Mouse (Mus musculus) adrenal gland, postnatal 36 days (tissue): ENCODE measurements around the gene Msmb. TPM values are rescaled to one million over a fixed set of nuclear protein-coding genes. Genes with fewer than 3 reads are reported as not detected.
"Not testable (repeated sequence)": the region's sequence is repeated elsewhere in the genome, so short reads cannot be mapped to it uniquely, and the experiment has no call there.

ENCODE experiments used
- DNase-seq, 2 experiments: peaks; one replicate each; pipeline ENCODE4 v3.0.0; 2021; ENCODE audit warnings: mixed read lengths in 1 of 2
- total RNA-seq, 2 experiments: library from RNA; stranded (reverse); gene quantifications; 2 replicates each; pipeline ENCODE4 v1.2.3; 2021

Gene Msmb
- total RNA-seq, 2 experiments from 2014 or later: not detected

DNA sequence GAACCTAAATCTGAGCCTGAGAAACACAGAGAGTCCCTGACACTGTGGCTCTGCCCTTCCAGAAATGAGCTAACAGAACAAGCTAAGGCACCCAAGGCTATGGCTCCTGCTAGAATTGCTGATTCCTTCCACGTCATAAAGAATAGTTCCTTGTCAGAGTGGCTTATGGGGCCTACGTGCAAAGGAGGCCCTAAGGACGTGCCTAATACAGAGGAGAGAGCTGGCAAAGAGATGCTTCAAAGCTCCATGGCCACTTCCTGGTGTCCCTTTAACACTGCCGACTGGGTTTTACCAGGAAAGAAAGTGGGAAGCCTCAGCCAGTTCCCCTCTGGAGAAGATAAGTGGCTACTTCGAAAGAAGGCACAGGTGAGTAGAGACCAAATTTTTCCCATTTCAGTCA is 34.8 kb downstream of the Msmb start:
- not testable (repeated sequence) for DNase-seq

DNA sequence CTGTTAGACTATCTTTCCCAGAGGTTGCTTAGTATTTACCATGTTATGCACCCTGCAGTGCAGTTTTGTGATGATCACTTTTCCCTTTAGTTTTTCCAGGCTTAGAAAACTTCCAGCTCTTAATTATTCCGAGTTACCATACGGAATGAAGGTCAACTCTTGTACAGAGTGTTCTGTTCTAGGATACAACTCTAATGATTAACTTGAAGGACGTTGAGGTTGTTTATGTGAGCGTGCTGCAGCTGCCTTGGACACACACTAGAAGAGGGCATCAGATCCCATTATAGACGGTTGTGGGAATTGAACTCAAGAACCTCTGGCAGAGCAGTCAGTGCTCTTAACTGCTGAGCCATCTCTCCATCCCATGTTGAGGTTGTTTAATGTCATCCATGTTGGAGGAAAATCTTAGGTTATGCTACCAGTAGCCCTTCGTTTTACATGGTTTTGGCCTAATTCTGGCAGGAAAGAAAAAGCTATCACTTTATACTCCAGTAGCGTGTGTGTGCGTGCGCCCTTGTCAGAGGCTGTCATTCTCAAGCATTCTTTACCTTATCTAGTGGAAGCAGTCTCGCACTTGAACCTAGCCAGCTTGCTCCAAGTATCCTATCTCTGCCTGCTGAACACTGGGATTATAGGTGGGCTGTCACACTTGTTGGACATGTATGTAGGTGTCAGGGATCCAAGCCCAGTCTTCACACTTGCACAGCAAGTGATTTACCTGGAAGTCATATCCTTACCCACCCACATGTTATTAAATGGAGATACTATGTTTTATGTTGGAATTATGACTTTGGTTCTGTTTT is 37.8 kb downstream of the Msmb start:
- DNase-seq: no peak

DNA sequence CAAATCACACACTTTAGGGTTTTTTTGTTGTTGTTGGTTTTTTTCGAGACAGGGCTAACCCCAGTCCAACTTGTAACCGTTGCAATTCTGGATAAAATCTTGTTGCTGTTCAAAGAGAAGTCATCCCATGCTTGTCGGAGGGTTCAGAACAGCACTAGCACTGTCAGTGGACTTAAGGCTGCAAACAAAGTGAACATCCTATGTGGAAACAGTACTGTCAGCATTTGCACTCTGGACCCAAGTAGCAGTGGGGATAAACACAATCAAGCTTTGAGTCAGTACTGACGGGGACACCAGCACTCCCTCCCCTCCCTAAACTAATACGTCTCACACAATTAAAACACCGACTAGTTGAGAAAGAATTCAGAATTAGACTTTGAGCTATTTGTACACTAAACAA is 39.0 kb downstream of the Msmb start:
- no peak for DNase-seq

DNA sequence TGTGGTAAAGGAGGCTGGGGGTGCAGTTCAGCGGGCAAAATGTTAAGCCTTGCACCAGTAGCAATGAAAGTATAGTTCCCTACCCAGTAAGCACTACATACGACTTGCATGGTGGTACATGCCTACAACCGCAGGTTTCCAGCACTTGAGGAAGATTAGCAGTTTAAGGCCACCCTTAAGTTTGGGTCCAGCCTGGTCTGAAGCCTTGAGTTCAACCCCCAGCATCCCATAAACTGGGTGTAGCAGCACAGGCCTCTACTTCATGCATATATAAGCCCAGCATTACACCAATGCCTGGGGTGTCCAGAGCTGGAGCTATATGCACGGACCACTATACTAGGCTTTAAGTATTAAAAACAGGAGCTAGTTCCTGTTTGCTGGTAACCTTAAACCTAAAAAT is 42.0 kb downstream of the Msmb start:
- no peak for DNase-seq

DNA sequence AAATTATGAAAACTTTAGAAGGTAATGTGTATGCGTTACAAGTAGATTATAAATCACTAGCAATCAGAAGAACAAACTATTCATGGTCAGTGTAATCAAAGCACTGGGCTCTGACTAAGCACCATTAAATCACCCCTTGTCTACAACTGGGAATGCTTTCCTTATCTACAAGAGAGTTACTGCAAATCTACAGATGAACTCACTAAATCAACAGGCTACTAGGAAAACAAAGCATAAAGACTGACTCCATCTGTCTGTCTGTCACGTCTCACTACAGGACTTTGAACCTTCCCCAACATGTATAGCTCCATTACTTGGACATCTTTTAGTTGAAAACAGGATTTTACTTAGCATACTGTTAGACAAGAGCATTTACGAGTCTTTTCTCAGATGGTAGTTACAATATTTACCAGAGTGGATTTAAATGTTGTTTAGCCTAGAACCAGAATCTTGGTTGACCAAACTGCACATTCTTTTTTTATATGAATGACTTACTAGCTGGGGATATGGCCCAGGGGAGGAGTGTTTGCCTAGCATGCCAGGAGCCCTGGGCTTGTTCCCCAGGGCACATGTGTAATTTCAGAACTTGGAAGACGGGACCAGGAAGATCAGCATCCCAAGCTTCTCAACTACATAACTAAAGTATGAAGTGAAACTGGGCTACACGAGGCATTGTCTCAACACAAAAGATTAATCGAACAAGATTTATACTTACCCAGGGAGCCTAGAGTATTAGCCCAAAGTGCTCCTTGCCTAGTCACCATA is 49.0 kb downstream of the Msmb start:
- DNase-seq: peak in 1 of 2 experiments; percentile 24

DNA sequence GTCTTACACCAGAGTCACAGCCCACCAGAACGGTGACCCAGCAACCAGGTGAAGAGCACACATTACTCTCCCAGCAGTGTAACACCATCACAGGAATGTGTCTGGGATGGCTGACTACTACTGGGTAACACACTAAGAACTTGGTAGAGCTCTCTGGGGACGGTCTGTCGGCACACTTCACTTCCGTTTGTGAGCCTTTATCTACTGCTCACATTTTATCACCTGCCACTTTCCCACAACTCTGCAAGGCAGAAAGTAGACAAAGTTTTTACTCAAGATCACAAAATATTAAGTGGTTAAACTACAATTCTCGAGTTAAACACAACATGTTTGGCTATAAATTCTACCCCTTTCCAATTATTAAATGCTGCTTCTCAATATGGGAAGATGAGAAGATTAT is 50.1 kb downstream of the Msmb start:
- DNase-seq: no peak

DNA sequence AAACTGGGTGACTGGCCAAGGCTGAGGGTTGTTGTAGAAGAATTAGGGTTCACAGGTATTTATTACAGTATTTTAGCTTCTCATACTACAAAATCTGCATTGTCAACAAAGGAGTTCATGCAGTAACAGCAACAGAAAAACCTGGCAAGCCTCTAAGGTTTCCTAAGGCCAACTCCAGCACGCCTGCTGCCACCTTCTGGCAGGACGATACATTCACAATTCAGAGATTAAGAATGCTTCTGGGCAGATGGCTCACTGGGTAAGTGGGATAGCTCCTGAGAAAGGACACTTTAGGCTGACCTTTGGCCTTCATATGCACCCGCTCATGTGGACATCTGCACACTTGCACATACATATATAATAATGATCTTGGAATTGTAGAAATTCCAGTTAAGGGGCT is 50.6 kb downstream of the Msmb start:
- peak; percentile 68 to 79 for DNase-seq

DNA sequence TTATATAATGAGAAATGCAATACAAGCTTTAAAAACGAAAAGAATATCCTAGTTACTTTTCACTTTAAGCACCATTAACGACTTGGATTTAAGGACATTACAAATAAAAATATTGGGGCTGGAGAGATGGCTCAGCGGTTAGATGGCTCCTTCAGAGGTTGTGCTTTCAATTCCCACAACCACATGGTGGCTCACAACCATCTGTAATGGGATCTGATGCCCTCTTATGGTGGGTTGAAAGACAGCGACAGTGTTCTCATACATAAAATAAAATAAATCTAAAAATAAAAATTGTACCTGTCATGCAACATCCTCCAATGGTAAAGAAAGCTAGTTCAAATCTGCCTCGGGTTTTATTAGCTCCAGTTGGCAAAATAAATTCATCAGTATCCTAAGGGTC is 51.7 kb downstream of the Msmb start:
- DNase-seq: not testable (repeated sequence)

DNA sequence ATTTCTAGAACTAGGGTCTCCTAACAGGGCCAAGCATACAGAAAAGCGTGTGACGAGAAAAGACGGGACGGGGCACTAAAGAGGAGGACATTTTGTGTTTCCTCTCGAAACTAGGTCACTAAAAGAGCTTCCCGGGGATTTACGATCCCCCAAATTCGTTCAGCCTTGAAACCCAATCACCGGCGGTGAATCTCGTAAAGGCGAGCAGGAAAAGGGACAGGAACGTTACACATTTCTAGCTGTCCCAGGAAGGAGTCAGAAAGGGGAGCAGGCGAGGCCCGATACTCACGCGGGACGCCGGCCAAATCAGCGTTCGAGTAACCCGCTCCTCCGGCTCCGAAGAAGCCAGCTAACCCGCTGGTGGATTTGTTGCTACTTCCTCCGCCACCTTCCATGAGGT is 59.5 kb downstream of the Msmb start:
- no peak for DNase-seq

DNA sequence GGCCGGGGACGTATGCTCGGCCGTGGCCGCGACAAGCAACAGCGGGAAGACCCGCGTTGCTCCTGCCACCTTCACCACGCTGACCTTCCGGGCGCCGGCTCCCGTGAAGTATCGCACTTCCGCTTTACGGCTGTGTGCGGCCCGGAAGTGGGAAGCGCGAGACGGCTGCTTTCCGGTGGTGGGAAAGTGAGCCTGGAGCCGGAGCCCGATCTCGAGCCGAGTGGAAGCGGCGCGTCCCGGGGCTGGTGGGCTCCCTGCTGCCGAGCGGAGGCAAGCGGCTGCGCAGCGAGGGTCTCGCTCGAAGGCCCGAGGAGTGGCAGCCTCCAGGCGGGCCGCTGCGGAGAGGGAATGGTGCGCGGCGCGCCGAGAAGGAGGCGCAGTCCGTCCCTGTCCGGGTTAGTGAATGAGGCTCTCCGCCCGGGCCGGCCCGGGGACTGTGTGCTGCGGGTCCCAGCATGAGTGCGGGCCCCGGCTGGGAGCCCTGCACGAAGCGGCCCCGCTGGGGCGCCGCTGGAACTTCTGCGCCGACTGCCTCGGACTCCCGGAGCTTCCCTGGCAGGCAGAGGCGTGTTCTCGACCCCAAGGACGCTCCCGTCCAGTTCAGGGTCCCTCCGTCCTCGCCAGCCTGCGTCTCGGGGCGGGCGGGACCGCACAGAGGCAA is 60.1 kb downstream of the Msmb start, which contains the start of the genes Timm23 and Parg:
TSS of gene Timm23 (minus strand) at position 108 of the 661 bp plus-strand sequence.
TSS of gene Parg (plus strand) at position 159 of the 661 bp plus-strand sequence.
- peak; percentile 93 for DNase-seq

Other genes with a start within 250 kb of the Msmb start
- gene Galnt15, start 113.0 kb upstream of the Msmb start, total RNA-seq: 1 to 10 TPM; 5.3 to 9.9 TPM
- gene Oxnad1, start 56.6 kb upstream of the Msmb start, total RNA-seq: 10 to 100 TPM; 33.9 to 40.8 TPM
- 10 to 100 TPM; 61.1 to 72.5 TPM for gene Dph3, start 56.3 kb upstream of the Msmb start, total RNA-seq
- gene Ncoa4, start 17.8 kb downstream of the Msmb start, total RNA-seq: 100 to 1,000 TPM; 194 to 226 TPM
- 100 to 1,000 TPM; 119 to 145 TPM for gene Timm23, start 59.9 kb downstream of the Msmb start, total RNA-seq
- gene Parg, start 59.9 kb downstream of the Msmb start, total RNA-seq: 10 to 100 TPM; 58.1 to 63.2 TPM
- gene Ogdhl, start 180.0 kb downstream of the Msmb start, total RNA-seq: 1 to 10 TPM; 7.0 to 7.1 TPM
- not detected for gene 1700024G13Rik, start 246.4 kb downstream of the Msmb start, total RNA-seq